Mouse (Mus musculus): ENCODE results near the gene Slc25a11. TPM values are rescaled to one million over a fixed set of nuclear protein-coding genes. Genes with fewer than 3 reads are reported as not detected.

Gene Slc25a11
- total RNA-seq, 1 experiment, result 97.4 TPM

GRCm38 (mm10) chr11:70660571-70660970 lies 13.3 kb upstream of the Slc25a11 start:
- no peak for DNase-seq (ENCODE audit: low read depth, low spot score)
- H3K9me3 ChIP-seq (ENCODE audit: control insufficient read depth, insufficient read depth, low read depth, low read length), result no peaks in the 10 kb centered on the region
- no peak overlapping the region for H3K27ac ChIP-seq (ENCODE audit: insufficient read depth, low read depth, low read length, poor library complexity, severe bottlenecking)
- no peak overlapping the region for H3K4me3 ChIP-seq (ENCODE audit: insufficient read depth in 1 of 2, low read depth in 1 of 2, low read length in 2 of 2, poor library complexity in 1 of 2, severe bottlenecking in 1 of 2)
- no peak overlapping the region for H3K9ac ChIP-seq (ENCODE audit: insufficient read depth, low read depth, low read length, poor library complexity, severe bottlenecking)
- TF ChIP-seq CHD2 (IDR thresholded peaks at IDR 0.05; ENCODE audit: low read depth, low read length) (no peak), MAFK (IDR thresholded peaks at IDR 0.05; ENCODE audit: insufficient read depth, low read depth, low read length) (no peak), HCFC1 (IDR thresholded peaks at IDR 0.05; ENCODE audit: borderline replicate concordance, insufficient read depth, low read length) (no peak), ZNF384 (IDR thresholded peaks at IDR 0.05; ENCODE audit: low read depth, low read length) (no peak), ZC3H11A (IDR thresholded peaks at IDR 0.05; ENCODE audit: borderline replicate concordance, low read depth, low read length) (no peak)
- in situ Hi-C loops (cut with MboI; ENCODE audit: low sequenced_read_pairs in 2 of 2, unreplicated experiment in 2 of 2), result no loop called here
- H3K36me3 ChIP-seq (ENCODE audit: control insufficient read depth, insufficient read depth, low read length, poor library complexity, severe bottlenecking), result peaks cover 25% of the 10 kb centered on the region
- peaks cover 8 to 25% of the 10 kb centered on the region in 2 experiments; a peak in 3 of 4 replicates for H3K4me1 ChIP-seq (ENCODE audit: control insufficient read depth in 2 of 2, insufficient read depth in 2 of 2, low read length in 2 of 2, poor library complexity in 1 of 2)

GRCm38 (mm10) chr11:70658942-70659341 lies 11.7 kb upstream of the Slc25a11 start:
- in situ Hi-C loops (cut with MboI; ENCODE audit: low sequenced_read_pairs in 2 of 2, unreplicated experiment in 2 of 2), result no loop called here
- Histone ChIP-seq H3K4me1 (ENCODE audit: control insufficient read depth in 2 of 2, insufficient read depth in 2 of 2, low read length in 2 of 2, poor library complexity in 1 of 2) (peaks cover 8 to 25% of the 10 kb centered on the region in 2 experiments; a peak in 3 of 4 replicates), H3K4me3 (ENCODE audit: insufficient read depth in 1 of 2, low read depth in 1 of 2, low read length in 2 of 2, poor library complexity in 1 of 2, severe bottlenecking in 1 of 2) (no peak overlapping the region), H3K9ac (ENCODE audit: insufficient read depth, low read depth, low read length, poor library complexity, severe bottlenecking) (peak overlapping the region; percentile 27; the same call in 1 of the 2 replicates), H3K9me3 (ENCODE audit: control insufficient read depth, insufficient read depth, low read depth, low read length) (no peaks in the 10 kb centered on the region), H3K36me3 (ENCODE audit: control insufficient read depth, insufficient read depth, low read length, poor library complexity, severe bottlenecking) (peaks cover 14% of the 10 kb centered on the region), H3K27ac (ENCODE audit: insufficient read depth, low read depth, low read length, poor library complexity, severe bottlenecking) (no peak overlapping the region)
- DNase-seq (ENCODE audit: low read depth, low spot score), result no peak
- TF ChIP-seq ZC3H11A (IDR thresholded peaks at IDR 0.05; ENCODE audit: borderline replicate concordance, low read depth, low read length) (no peak), ZNF384 (IDR thresholded peaks at IDR 0.05; ENCODE audit: low read depth, low read length) (no peak)

GRCm38 (mm10) chr11:70658521-70658920 lies 11.2 kb upstream of the Slc25a11 start:
- H3K4me3 ChIP-seq (ENCODE audit: insufficient read depth in 1 of 2, low read depth in 1 of 2, low read length in 2 of 2, poor library complexity in 1 of 2, severe bottlenecking in 1 of 2), result no peak overlapping the region
- peak overlapping the region; percentile 27; the same call in 1 of the 2 replicates for H3K9ac ChIP-seq (ENCODE audit: insufficient read depth, low read depth, low read length, poor library complexity, severe bottlenecking)
- H3K36me3 ChIP-seq (ENCODE audit: control insufficient read depth, insufficient read depth, low read length, poor library complexity, severe bottlenecking), result peaks cover 14% of the 10 kb centered on the region
- peaks cover 8 to 25% of the 10 kb centered on the region in 2 experiments; a peak in 3 of 4 replicates for H3K4me1 ChIP-seq (ENCODE audit: control insufficient read depth in 2 of 2, insufficient read depth in 2 of 2, low read length in 2 of 2, poor library complexity in 1 of 2)
- in situ Hi-C loops (cut with MboI; ENCODE audit: low sequenced_read_pairs in 2 of 2, unreplicated experiment in 2 of 2), result no loop called here
- H3K9me3 ChIP-seq (ENCODE audit: control insufficient read depth, insufficient read depth, low read depth, low read length), result no peaks in the 10 kb centered on the region
- H3K27ac ChIP-seq (ENCODE audit: insufficient read depth, low read depth, low read length, poor library complexity, severe bottlenecking), result no peak overlapping the region
- TF ChIP-seq CHD2 (IDR thresholded peaks at IDR 0.05; ENCODE audit: low read depth, low read length) (no peak), ZC3H11A (IDR thresholded peaks at IDR 0.05; ENCODE audit: borderline replicate concordance, low read depth, low read length) (no peak), ZNF384 (IDR thresholded peaks at IDR 0.05; ENCODE audit: low read depth, low read length) (no peak), MAFK (IDR thresholded peaks at IDR 0.05; ENCODE audit: insufficient read depth, low read depth, low read length) (no peak), HCFC1 (IDR thresholded peaks at IDR 0.05; ENCODE audit: borderline replicate concordance, insufficient read depth, low read length) (no peak)
- DNase-seq (ENCODE audit: low read depth, low spot score), result no peak

- no peak for DNase-seq (ENCODE audit: low read depth, low spot score)
- TF ChIP-seq CHD2 (IDR thresholded peaks at IDR 0.05; ENCODE audit: low read depth, low read length) (no peak), HCFC1 (IDR thresholded peaks at IDR 0.05; ENCODE audit: borderline replicate concordance, insufficient read depth, low read length) (no peak), ZC3H11A (IDR thresholded peaks at IDR 0.05; ENCODE audit: borderline replicate concordance, low read depth, low read length) (no peak), MAFK (IDR thresholded peaks at IDR 0.05; ENCODE audit: insufficient read depth, low read depth, low read length) (no peak), ZNF384 (IDR thresholded peaks at IDR 0.05; ENCODE audit: low read depth, low read length) (no peak)
- no peaks in the 10 kb centered on the region for H3K9me3 ChIP-seq (ENCODE audit: control insufficient read depth, insufficient read depth, low read depth, low read length)
- no peak overlapping the region for H3K4me3 ChIP-seq (ENCODE audit: insufficient read depth in 1 of 2, low read depth in 1 of 2, low read length in 2 of 2, poor library complexity in 1 of 2, severe bottlenecking in 1 of 2)
- H3K36me3 ChIP-seq (ENCODE audit: control insufficient read depth, insufficient read depth, low read length, poor library complexity, severe bottlenecking), result peaks cover 16% of the 10 kb centered on the region
- no peak overlapping the region; the same call in 1 of the 2 replicates for H3K9ac ChIP-seq (ENCODE audit: insufficient read depth, low read depth, low read length, poor library complexity, severe bottlenecking)
- no peak overlapping the region for H3K27ac ChIP-seq (ENCODE audit: insufficient read depth, low read depth, low read length, poor library complexity, severe bottlenecking)
- peaks cover 8 to 25% of the 10 kb centered on the region in 2 experiments; a peak in 3 of 4 replicates for H3K4me1 ChIP-seq (ENCODE audit: control insufficient read depth in 2 of 2, insufficient read depth in 2 of 2, low read length in 2 of 2, poor library complexity in 1 of 2)
- in situ Hi-C loops (cut with MboI; ENCODE audit: low sequenced_read_pairs in 2 of 2, unreplicated experiment in 2 of 2), result no loop called here
These were observed 10.7 kb upstream of the Slc25a11 start for GRCm38 (mm10) chr11:70657991-70658390.

GRCm38 (mm10) chr11:70657573-70657972 lies 10.3 kb upstream of the Slc25a11 start:
- Histone ChIP-seq H3K4me3 (ENCODE audit: insufficient read depth in 1 of 2, low read depth in 1 of 2, low read length in 2 of 2, poor library complexity in 1 of 2, severe bottlenecking in 1 of 2) (no peak overlapping the region), H3K27ac (ENCODE audit: insufficient read depth, low read depth, low read length, poor library complexity, severe bottlenecking) (no peak overlapping the region), H3K9ac (ENCODE audit: insufficient read depth, low read depth, low read length, poor library complexity, severe bottlenecking) (no peak overlapping the region), H3K9me3 (ENCODE audit: control insufficient read depth, insufficient read depth, low read depth, low read length) (no peaks in the 10 kb centered on the region), H3K36me3 (ENCODE audit: control insufficient read depth, insufficient read depth, low read length, poor library complexity, severe bottlenecking) (peaks cover 16% of the 10 kb centered on the region), H3K4me1 (ENCODE audit: control insufficient read depth in 2 of 2, insufficient read depth in 2 of 2, low read length in 2 of 2, poor library complexity in 1 of 2) (peaks cover 8 to 25% of the 10 kb centered on the region in 2 experiments; a peak in 3 of 4 replicates)
- DNase-seq (ENCODE audit: low read depth, low spot score), result no peak
- in situ Hi-C loops (cut with MboI; ENCODE audit: low sequenced_read_pairs in 2 of 2, unreplicated experiment in 2 of 2), result no loop called here
- no peak for TF ChIP-seq ZNF384 (IDR thresholded peaks at IDR 0.05; ENCODE audit: low read depth, low read length)
- no peak for TF ChIP-seq CHD2 (IDR thresholded peaks at IDR 0.05; ENCODE audit: low read depth, low read length)
- no peak for TF ChIP-seq HCFC1 (IDR thresholded peaks at IDR 0.05; ENCODE audit: borderline replicate concordance, insufficient read depth, low read length)
- TF ChIP-seq ZC3H11A (IDR thresholded peaks at IDR 0.05; ENCODE audit: borderline replicate concordance, low read depth, low read length), result no peak
